Mouse (Mus musculus) liver, embryonic 14.5 days (tissue): ENCODE measurements around the gene Bace1.

ENCODE experiments used
- CTCF ChIP-seq: IDR thresholded peaks from 2 replicates; pipeline ENCODE4 v1.5.1; 2016; ENCODE audit warnings: antibody characterized with exemption, low read depth, control low read depth
- EP300 ChIP-seq: IDR thresholded peaks from 2 replicates; pipeline ENCODE4 v1.6.1; 2016; ENCODE audit warnings: antibody characterized with exemption, low read depth

GRCm38 (mm10) chr9:45870265-45870664 is 31.9 kb downstream of the Bace1 start:
- TF ChIP-seq CTCF (no peak), EP300 (no peak)
